Comparison of ENCODE assay signal across 15 mouse cellular contexts in genomic region chr15:92364153-92364552, GRCm38 (mm10). TPM values are rescaled to one million over a fixed set of nuclear protein-coding genes. Genes with fewer than 3 reads are reported as not detected.
DNase-seq lines count a peak whose midpoint lies in the region; ATAC-seq and TF ChIP-seq lines count a peak whose summit lies in the region.
"Had no signal": no experiment of that assay in that cellular context is flagged by ENCODE, and none has a peak within 500 bp of the region (broad histone marks: within the 10 kb centered on the region; RNA-seq: fewer than 3 reads in every experiment).

No protein-coding gene starts in this region.

- H3K4me2 ChIP-seq in lung, embryonic 14.5 days, result no peak overlapping the region
- H3K4me2 ChIP-seq in heart, embryonic 15.5 days, result peak overlapping the region; percentile 40
- H3K4me2 ChIP-seq: embryonic facial prominence, embryonic 13.5 days had no signal

- H3K9me3 ChIP-seq in lung, embryonic 14.5 days (ENCODE audit: low read depth, low read length), result no peaks in the 10 kb centered on the region
- H3K9me3 ChIP-seq in heart, embryonic 15.5 days (replicated peaks), result no peaks in the 10 kb centered on the region
- H3K9me3 ChIP-seq: embryonic facial prominence, embryonic 13.5 days had no signal

- DNase-seq in heart, adult 11 months, result peak; percentile 86
- DNase-seq in heart, postnatal 25 days (ENCODE audit: low spot score), result no peak
- peak; percentile 85 for DNase-seq in lung, embryonic 14.5 days
- DNase-seq in lung, postnatal 25 days (ENCODE audit: low spot score), result no peak
- peak; percentile 91 for DNase-seq in brain, embryonic 14.5 days (ENCODE audit: low read depth)
- no peak for DNase-seq in testis, postnatal 14 days (ENCODE audit: low spot score)
- DNase-seq: adrenal gland, postnatal 14 days; cerebellum, postnatal 36 days; liver, postnatal 0 days had no signal

- intact Hi-C loops in heart, postnatal 25 days (cut with DNase I), result no loop called here

- no peak overlapping the region for H3K9ac ChIP-seq in lung, embryonic 14.5 days
- H3K9ac ChIP-seq in heart, embryonic 15.5 days, result no peak overlapping the region
- H3K9ac ChIP-seq: embryonic facial prominence, embryonic 13.5 days; liver, postnatal 0 days had no signal

- no peaks in the 10 kb centered on the region for H3K27me3 ChIP-seq in lung, embryonic 14.5 days (ENCODE audit: insufficient read depth, low read length)
- H3K27me3 ChIP-seq in heart, embryonic 15.5 days, result no peaks in the 10 kb centered on the region
- H3K27me3 ChIP-seq: embryonic facial prominence, embryonic 13.5 days had no signal

- ATAC-seq in lung, embryonic 14.5 days (ENCODE audit: insufficient read depth), result peak; percentile 82
- peak; percentile 67 for ATAC-seq in heart, embryonic 15.5 days (replicated peaks; ENCODE audit: insufficient number of reproducible peaks, insufficient read depth, low FRiP score, low read depth)
- no peak for ATAC-seq in granulocyte monocyte progenitor cell, adult 5-6 weeks (replicated peaks; ENCODE audit: poor library complexity, severe bottlenecking)
- ATAC-seq: liver, postnatal 0 days had no signal

- 27% methylated on average over 6 of the region's 6 CpGs for WGBS in lung, embryonic 14.5 days
- 21% methylated on average over 6 of the region's 6 CpGs for WGBS in heart, embryonic 15.5 days

- H3K4me3 ChIP-seq in lung, embryonic 14.5 days (ENCODE audit: low read depth, low read length), result no peak overlapping the region
- no peak overlapping the region for H3K4me3 ChIP-seq in heart, embryonic 15.5 days
- H3K4me3 ChIP-seq: embryonic facial prominence, embryonic 13.5 days; left cerebral cortex, adult 2 months had no signal

- no peak for TF ChIP-seq CTCF in lung, embryonic 14.5 days (IDR thresholded peaks at IDR 0.05; ENCODE audit: low read depth)
- TF ChIP-seq CTCF in brain, embryonic 14.5 days (IDR thresholded peaks at IDR 0.05; ENCODE audit: borderline replicate concordance, extremely low read depth, insufficient read depth, insufficient read length), result no peak

- TF ChIP-seq POLR2A in brain, embryonic 14.5 days (IDR thresholded peaks at IDR 0.05; ENCODE audit: borderline replicate concordance, extremely low read depth, insufficient read depth, insufficient read length, poor library complexity, severe bottlenecking), result no peak

- H3K36me3 ChIP-seq in lung, embryonic 14.5 days (ENCODE audit: insufficient read depth), result no peaks in the 10 kb centered on the region
- no peaks in the 10 kb centered on the region for H3K36me3 ChIP-seq in heart, embryonic 15.5 days
- H3K36me3 ChIP-seq: embryonic facial prominence, embryonic 13.5 days had no signal

- peaks cover 4% of the 10 kb centered on the region for H3K4me1 ChIP-seq in lung, embryonic 14.5 days (ENCODE audit: insufficient read depth)
- H3K4me1 ChIP-seq in heart, embryonic 15.5 days (replicated peaks), result peaks cover 4% of the 10 kb centered on the region

- H3K27ac ChIP-seq in lung, embryonic 14.5 days (ENCODE audit: low read depth), result no peak overlapping the region
- peak overlapping the region; percentile 74 for H3K27ac ChIP-seq in heart, embryonic 15.5 days
- H3K27ac ChIP-seq: embryonic facial prominence, embryonic 13.5 days; left cerebral cortex, adult 2 months had no signal

RNA-seq across cellular contexts. Expression of gene Pdzrn4, which starts 32.5 kb away (rescaled TPM):
- total RNA-seq in heart, postnatal 25 days (2021), result 1 to 10 TPM; 2.4 to 3.4 TPM
- polyA plus RNA-seq in lung, embryonic 14.5 days (2014; fragmentation: Nextera tagmentation; extraction: Ambion mirVana), result 1.8 TPM in 2 replicates
- polyA plus RNA-seq in brain, embryonic 14.5 days (2012; rRNA removed), result 7.2 and 17.1 TPM in 2 replicates
- polyA plus RNA-seq in heart, embryonic 15.5 days (2015; fragmentation: Nextera tagmentation; extraction: Ambion mirVana), result 1.0 and 1.2 TPM in 2 replicates
- not detected in 2 replicates for total RNA-seq in granulocyte monocyte progenitor cell, adult 5-6 weeks (2014; fragmentation: Nextera tagmentation)
- total RNA-seq in granulocyte monocyte progenitor cell, adult 5-6 weeks (2017), result not detected in 2 replicates
- total RNA-seq: adrenal gland, postnatal 14 days; hematopoietic stem cell, adult 5-6 weeks; MEL had no signal
- polyA plus RNA-seq: liver, postnatal 0 days had no signal

Comparison
In these comparisons a context has a peak if more than half of its experiments do, and no peak if none do; other contexts are left out.
1. DNase-seq: peak in heart, adult 11 months (single experiment), lung, embryonic 14.5 days (single experiment) and brain, embryonic 14.5 days (single experiment); none in heart, postnatal 25 days (single experiment), lung, postnatal 25 days (single experiment) and testis, postnatal 14 days (single experiment).